Mouse (Mus musculus) regulatory T cell (primary cell): ENCODE data around the gene Map7d1.

ENCODE experiments used
- in situ Hi-C: fragments of 300-600 bp; cut with MboI, MseI; formaldehyde crosslinking; loops from one replicate; pipeline ENCODE4 v1.15.1; 2025; ENCODE audit warnings: high pct_unique_total_duplicates

The Map7d1 gene

GRCm38 (mm10) chr4:126203336-126203895, 52.7 kb downstream of the Map7d1 start:
- in situ Hi-C loops = loop anchor here (5.0 kb wide), 1 partner anchor 49 kb away; no protein-coding TSS in a partner anchor

DNA sequence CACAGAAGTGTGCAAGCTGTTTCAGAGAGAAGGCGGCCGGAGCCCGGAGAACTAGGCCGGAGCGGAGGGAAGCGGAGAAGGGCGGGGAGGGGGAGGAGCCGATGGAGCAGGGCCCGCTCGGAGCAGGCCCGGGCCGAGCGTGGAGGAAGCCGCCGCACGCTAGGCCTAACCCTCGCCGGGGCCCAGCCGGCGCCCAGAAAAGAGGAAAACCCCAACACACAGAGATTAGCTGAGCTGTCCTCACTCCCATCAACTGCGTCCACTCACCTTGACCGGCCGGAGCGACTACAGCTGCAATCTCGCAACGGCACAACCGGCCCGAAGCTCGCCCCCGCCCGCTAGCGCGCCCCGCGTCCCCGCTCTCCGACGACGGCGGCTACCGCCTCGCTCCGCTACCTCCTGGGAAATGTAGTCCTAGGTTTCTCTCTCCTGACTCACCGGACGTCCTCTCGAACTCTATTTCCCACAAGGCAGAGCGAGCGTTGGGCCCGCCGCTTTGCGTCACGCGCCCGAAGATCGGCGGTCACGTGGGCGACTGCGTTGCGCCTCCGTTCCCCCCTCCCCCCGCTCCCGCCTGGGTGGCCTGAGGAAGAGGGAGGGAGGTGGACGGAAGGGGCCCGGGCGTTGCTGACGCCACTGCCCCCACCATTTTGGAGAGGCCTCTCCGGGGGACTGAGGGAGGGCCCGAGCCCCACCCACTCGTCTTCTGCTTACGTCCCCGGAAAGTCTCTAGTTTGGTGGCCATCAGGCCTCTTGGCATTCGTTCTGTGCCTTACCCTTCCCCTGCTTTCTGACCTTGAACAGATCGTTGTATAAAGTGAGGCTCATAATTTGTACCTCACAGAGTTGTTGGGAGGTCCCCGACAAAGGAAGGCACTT, 53.6 kb downstream of the Map7d1 start, which contains the start of gene Thrap3:
Thrap3 (minus strand) TSS at position 458 of the 879 bp plus-strand sequence.
- in situ Hi-C loops = loop anchor here (5.0 kb wide), 1 partner anchor 50 kb away; no protein-coding TSS in a partner anchor

GRCm38 (mm10) chr4:126201514-126202302, 54.4 kb downstream of the Map7d1 start:
- in situ Hi-C loops = loop anchor here (5.0 kb wide), 1 partner anchor 51 kb away; no protein-coding TSS in a partner anchor

DNA sequence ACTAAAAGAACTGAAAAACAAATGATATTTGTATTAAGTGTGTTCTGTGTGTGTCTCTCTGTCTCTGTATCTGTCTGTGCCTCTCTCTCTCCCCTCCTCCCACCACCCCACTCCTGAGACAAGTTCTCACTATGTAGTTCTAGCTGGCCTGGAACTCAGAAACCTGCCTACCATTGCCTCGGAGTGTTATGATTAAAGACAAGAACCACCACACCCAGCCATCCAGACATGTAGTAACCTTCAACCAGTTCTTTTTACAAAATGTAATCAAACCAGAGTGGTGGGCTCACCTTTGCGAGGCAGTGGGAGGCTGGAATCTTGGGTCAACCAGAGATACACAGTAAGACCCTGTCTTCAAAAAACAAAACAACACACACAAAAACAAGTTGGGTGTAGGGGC, 55.5 kb downstream of the Map7d1 start:
- in situ Hi-C loops = loop anchor here (5.0 kb wide), 1 partner anchor 52 kb away; no protein-coding TSS in a partner anchor

DNA sequence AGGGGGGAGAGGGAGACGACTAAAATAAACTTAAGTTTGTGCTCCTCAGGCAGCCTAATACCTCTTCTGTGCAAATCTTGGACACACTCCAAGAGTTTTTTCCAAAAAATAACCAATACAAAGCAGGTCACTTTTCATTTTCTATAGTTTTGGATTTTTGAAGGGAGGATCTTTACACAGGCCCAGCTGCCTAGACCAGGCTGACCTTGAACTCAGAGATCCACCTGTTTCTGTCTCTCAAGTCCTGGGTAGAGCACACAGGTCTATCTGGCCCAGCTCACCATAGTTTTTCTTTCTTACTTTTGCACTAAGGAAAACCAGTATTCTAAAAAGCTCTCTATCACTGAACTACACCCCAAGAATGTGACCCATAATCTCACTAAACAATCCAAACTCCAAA, 56.1 kb downstream of the Map7d1 start:
- in situ Hi-C loops = loop anchor here (5.0 kb wide), 1 partner anchor 52 kb away; no protein-coding TSS in a partner anchor

GRCm38 (mm10) chr4:126199556-126199955, 56.6 kb downstream of the Map7d1 start:
- in situ Hi-C loops = no loop called here

DNA sequence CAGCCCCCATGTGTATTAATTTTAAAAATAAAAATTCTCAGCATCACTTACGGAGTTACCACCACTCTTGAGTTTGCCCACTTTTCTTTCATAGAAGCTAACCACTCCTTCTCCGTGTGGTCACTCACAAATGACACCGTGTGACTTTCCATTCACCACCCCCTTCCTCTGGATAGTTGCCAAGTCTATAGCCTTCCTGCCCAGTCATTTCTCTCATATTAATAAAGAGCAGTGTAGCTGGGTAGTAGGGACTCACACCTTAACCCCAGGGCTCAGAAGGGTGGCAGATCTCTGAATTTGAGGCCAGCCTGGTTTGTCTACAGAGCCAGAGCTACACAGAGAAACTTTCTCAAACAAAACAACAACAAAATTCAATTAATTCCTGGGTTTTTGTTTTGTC, 58.7 kb downstream of the Map7d1 start:
- in situ Hi-C loops = no loop called here

DNA sequence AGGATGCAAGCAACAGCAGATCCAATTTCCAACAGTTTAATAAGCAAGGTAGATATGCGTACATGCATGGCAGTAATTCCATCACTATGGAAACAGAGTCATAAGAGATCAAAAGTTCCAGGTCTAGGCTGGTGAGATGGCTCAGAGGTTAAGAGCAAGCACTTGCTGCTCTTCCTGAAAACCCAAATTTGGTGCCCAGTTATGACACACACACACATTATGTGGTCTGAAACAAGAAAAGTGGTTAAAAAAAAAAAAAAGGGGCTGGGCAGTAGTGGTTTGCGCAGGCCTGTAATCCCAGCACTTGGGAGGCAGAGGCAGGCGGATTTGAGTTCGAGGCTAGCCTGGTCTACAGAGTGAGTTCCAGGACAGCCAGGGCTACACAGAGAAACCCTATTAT, 61.2 kb downstream of the Map7d1 start:
- in situ Hi-C loops = no loop called here

- in situ Hi-C loops = no loop called here
These were observed 61.9 kb downstream of the Map7d1 start for GRCm38 (mm10) chr4:126194216-126194615.

DNA sequence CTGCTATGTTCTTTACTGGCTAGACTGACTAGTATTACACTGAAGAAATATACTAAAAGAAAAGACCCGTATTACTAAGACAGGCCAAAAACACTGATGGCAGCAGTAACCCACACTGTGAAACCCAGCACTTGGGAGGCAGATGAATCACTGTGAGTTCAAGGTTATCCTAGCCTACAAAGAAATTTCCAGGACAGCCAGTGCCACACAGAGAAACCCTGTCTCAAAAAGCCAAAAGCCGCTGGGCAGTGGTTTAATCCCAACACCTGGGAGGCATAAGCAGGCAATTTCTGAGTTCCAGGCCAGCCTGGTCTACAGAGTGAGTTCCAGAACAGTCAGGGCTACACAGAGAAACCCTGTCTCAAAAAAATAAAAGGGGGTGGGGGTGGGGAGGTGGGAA, 65.5 kb downstream of the Map7d1 start:
- in situ Hi-C loops = no loop called here

DNA sequence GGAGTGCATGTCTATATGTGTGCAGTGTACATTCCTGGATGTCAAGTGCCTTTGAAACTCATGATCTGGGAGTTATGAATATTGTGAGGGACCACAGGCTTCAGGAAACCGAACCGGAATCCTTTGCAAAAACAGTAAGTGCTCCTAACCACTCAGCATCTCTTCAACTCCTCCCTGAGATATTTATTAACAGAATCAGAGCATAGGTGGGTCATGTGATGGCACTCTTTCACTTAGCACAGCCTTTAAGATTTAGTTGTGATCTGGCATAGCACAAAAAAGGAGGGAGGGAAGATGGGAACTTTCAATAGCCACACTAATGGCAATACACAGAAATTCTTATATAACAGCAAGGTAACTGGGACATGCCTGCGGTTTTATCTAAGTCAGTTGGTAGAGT, 69.0 kb downstream of the Map7d1 start:
- in situ Hi-C loops = no loop called here

- in situ Hi-C loops = no loop called here
These were observed 73.1 kb downstream of the Map7d1 start for GRCm38 (mm10) chr4:126183034-126183433.
